ENCODE assay signal across 8 mouse cellular contexts in genomic region chr9:44391466-44391865, GRCm38 (mm10). TPM values are rescaled to one million over a fixed set of nuclear protein-coding genes. Genes with fewer than 3 reads are reported as not detected.
DNase-seq lines count a peak whose midpoint lies in the region; ATAC-seq and TF ChIP-seq lines count a peak whose summit lies in the region.

No protein-coding gene starts in this region.

- no peak overlapping the region for H3K4me2 ChIP-seq in liver, embryonic 12.5 days

- H3K36me3 ChIP-seq in kidney, adult 2 months (ENCODE audit: control insufficient read depth, insufficient read depth, low read length): peaks cover 4% of the 10 kb centered on the region; the same call in 1 of the 2 replicates
- H3K36me3 ChIP-seq in liver, embryonic 12.5 days: peaks cover 62% of the 10 kb centered on the region

- DNase-seq in ovary, postnatal 10 days (ENCODE audit: low spot score): peak; percentile 48
- no peak for DNase-seq in ovary, adult 18-20 months (ENCODE audit: low spot score)
- DNase-seq in c-Kit-positive CD71-positive TER-119-positive erythroid progenitor cells, embryonic 14.5 days (ENCODE audit: low spot score): peak; percentile 60
- DNase-seq in frontal cortex, postnatal 25 days (ENCODE audit: low spot score in 2 of 2): peak; percentile 47 to 55
- peak; percentile 78 for DNase-seq in kidney, adult 2 months
- DNase-seq in natural killer cell, adult 2 months (ENCODE audit: low spot score in 2 of 2): peak; percentile 66 to 78
- peak; percentile 89 for DNase-seq in testis, postnatal 10 days (ENCODE audit: low spot score)

- WGBS in kidney, adult 2 months: 17% methylated on average over 4 of the region's 4 CpGs
- 41% methylated on average over 4 of the region's 4 CpGs for WGBS in liver, embryonic 12.5 days (ENCODE audit: insufficient replicate concordance)

- no peak overlapping the region for H3K27ac ChIP-seq in kidney, adult 2 months (ENCODE audit: insufficient read depth, low read depth, low read length)
- no peak overlapping the region for H3K27ac ChIP-seq in liver, embryonic 12.5 days

- no peaks in the 10 kb centered on the region for H3K9me3 ChIP-seq in liver, embryonic 12.5 days (replicated peaks)

- H3K27me3 ChIP-seq in kidney, adult 2 months (replicated peaks; ENCODE audit: control insufficient read depth, insufficient read depth, low read length): no peaks in the 10 kb centered on the region
- H3K27me3 ChIP-seq in liver, embryonic 12.5 days (replicated peaks): no peaks in the 10 kb centered on the region

- H3K4me1 ChIP-seq in kidney, adult 2 months (ENCODE audit: control insufficient read depth, insufficient read depth, low read length): peaks cover 3% of the 10 kb centered on the region; the same call in 1 of the 2 replicates
- H3K4me1 ChIP-seq in liver, embryonic 12.5 days: peaks cover 9% of the 10 kb centered on the region

- H3K9ac ChIP-seq in liver, embryonic 12.5 days: no peak overlapping the region

- peak; percentile 74 for TF ChIP-seq CTCF in kidney, adult 2 months (conservative IDR thresholded peaks at IDR 0.05; ENCODE audit: insufficient read depth, insufficient read length, low read depth, low read length)

- TF ChIP-seq POLR2A in kidney, adult 2 months (IDR thresholded peaks at IDR 0.05; ENCODE audit: low read depth, low read length): no peak

- H3K4me3 ChIP-seq in kidney, adult 2 months (ENCODE audit: insufficient read depth, low read depth, low read length): no peak overlapping the region
- H3K4me3 ChIP-seq in liver, embryonic 12.5 days: no peak overlapping the region

- ATAC-seq in liver, embryonic 12.5 days: peak; percentile 28; the same call in 1 of the 2 replicates

RNA-seq across cellular contexts. Expression of gene Slc37a4, which starts 5.2 kb away (rescaled TPM):
- polyA plus RNA-seq in kidney, adult 2 months (2012; rRNA removed): 295 and 303 TPM in 2 replicates
- polyA plus RNA-seq in liver, embryonic 12.5 days (2016; fragmentation: Nextera tagmentation; extraction: Ambion mirVana): 19.7 and 21.1 TPM in 2 replicates

RNA-seq across cellular contexts. Expression of gene Hyou1, which starts 12.2 kb away (rescaled TPM):
- 42.3 and 45.0 TPM in 2 replicates for polyA plus RNA-seq in kidney, adult 2 months (2012; rRNA removed)
- 24.4 and 26.4 TPM in 2 replicates for polyA plus RNA-seq in liver, embryonic 12.5 days (2016; fragmentation: Nextera tagmentation; extraction: Ambion mirVana)

RNA-seq across cellular contexts. Expression of gene Rps25, which starts 15.5 kb away (rescaled TPM):
- polyA plus RNA-seq in kidney, adult 2 months (2012; rRNA removed): 192 and 299 TPM in 2 replicates
- polyA plus RNA-seq in liver, embryonic 12.5 days (2016; fragmentation: Nextera tagmentation; extraction: Ambion mirVana): 1,783 and 1,792 TPM in 2 replicates

RNA-seq across cellular contexts. Expression of gene Trappc4, which starts 15.9 kb away (rescaled TPM):
- 50.1 and 55.9 TPM in 2 replicates for polyA plus RNA-seq in kidney, adult 2 months (2012; rRNA removed)
- polyA plus RNA-seq in liver, embryonic 12.5 days (2016; fragmentation: Nextera tagmentation; extraction: Ambion mirVana): 77.7 and 79.9 TPM in 2 replicates

RNA-seq across cellular contexts. Expression of gene Ccdc84, which starts 26.9 kb away (rescaled TPM):
- polyA plus RNA-seq in kidney, adult 2 months (2012; rRNA removed): 22.2 and 26.7 TPM in 2 replicates
- polyA plus RNA-seq in liver, embryonic 12.5 days (2016; fragmentation: Nextera tagmentation; extraction: Ambion mirVana): 16.8 and 18.6 TPM in 2 replicates

Comparison
In these comparisons a context has a peak if more than half of its experiments do, and no peak if none do; other contexts are left out.
1. RNA of gene Slc37a4, which starts 5.2 kb away (polyA plus RNA-seq): 295 to 303 TPM in kidney, adult 2 months; 19.7 to 21.1 TPM in liver, embryonic 12.5 days; every median in the first group is over 10 times any median in the second.